Mouse (Mus musculus) kidney, adult 11 months (tissue): ENCODE results near the gene Gna11.

Experiments
- DNase-seq: peaks from one replicate; pipeline ENCODE4 v3.0.0; 2022

Gene Gna11

DNA sequence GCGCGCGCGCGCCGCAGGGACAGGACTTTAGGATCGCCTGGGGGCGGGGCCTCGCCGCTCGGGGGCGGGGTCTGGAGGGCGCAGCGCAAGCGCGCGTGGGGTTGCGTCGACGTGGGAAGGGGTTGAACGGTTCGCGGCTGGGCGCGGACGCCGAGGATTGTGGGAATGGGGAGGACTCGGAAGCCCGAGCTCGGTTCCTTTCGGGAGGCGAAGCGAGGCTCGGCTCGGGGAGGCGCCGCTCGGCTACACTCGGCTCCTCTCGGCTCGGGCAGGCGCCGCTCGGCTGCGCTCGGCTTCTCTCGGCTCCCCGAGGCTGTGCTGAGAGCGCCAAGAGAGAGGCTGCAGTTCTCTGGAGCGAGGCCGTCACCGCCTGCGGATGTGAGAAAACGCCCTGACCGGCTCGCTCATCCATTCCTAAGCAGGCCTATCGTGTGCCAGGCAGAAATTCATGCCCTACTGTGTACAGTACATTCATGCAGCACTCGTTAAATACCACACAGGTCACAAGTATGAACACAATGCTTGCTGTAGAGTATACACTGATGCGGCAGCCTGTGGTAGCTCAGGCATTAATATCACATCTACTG is at the start of gene Gna11:
Gna11 (minus strand) TSS at position 30 of the 587 bp plus-strand sequence.
- peak; percentile 99 for DNase-seq

DNA sequence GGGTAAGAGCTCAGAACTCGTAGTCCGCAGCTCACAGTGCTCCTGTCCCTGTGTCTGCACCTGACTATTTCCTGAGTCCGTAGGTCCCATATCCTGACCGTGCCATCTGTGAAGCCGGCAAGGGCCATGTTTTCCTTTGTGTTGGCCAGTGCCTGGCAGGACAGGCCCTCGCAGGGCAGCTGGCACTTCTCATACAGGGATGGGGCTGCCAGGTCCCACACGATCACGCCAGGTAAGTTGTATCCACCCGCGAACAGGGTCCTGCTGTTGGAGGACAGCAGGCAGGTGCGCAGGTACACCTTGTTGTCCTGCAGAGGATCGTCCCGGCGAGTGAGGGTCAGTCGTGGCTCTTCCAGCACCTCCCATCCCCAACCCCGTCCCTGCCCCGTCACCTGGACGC is 48.9 kb upstream of the Gna11 start:
- no peak for DNase-seq

GRCm38 (mm10) chr10:81593223-81593622 is 48.2 kb upstream of the Gna11 start:
- no peak for DNase-seq

GRCm38 (mm10) chr10:81592631-81593030 is 47.6 kb upstream of the Gna11 start:
- DNase-seq = no peak

DNA sequence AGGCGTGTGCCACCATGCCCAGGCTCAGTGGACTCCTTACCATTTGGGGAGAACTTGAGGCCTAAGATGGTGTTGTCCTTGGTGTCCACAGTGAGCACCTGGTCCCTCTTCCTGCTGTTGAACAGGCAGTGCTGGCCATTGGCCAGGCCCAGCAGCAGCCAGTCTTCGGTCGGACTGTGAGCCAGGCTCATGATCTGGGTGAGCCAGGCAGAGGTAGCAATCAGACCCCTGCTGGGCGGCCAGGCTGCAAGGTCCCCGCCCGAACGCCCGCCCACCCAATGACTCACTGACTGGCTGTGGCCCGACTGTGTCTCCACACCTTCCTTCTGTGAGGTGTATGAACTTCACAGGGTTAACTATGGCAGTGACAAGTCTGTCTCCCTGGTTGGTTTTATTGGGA is 46.9 kb upstream of the Gna11 start:
- no peak for DNase-seq

DNA sequence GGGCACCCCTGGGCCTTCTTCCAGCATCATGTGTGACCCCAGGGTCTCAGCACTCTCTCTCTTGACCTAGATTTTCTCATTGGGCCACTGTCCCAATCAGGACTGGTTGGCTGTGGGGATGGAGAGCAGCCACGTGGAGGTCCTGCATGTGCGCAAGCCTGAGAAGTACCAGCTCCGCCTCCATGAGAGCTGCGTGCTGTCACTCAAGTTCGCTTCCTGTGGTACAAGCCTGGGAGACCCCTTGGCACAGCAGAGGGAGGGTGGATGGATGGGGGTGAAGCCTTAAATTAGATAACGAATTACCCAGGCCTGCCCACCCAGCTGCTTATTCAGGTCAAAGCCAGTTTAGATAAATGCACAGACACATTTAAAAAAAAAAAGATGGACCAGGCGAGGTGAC is 43.7 kb upstream of the Gna11 start:
- DNase-seq = no peak

DNA sequence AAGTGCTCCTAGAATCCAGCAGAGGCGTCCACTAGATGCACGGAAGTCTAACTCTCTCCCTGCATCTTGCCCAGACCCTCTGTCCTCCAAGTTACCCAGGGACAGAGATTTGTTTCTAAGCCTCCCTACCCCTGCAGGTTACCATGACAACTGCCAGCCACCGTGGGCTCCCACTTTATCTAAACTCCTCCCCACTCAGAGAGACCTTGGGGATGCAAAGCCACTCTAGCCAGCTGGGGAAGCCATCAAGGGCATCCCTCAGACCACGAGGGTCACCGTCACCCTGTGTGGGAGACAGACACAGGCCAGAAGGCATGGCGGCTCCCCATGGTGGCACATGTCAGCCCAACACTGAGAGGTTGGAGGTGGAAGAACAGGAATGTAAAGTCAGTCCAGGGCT is 38.4 kb upstream of the Gna11 start:
- DNase-seq = no peak

DNA sequence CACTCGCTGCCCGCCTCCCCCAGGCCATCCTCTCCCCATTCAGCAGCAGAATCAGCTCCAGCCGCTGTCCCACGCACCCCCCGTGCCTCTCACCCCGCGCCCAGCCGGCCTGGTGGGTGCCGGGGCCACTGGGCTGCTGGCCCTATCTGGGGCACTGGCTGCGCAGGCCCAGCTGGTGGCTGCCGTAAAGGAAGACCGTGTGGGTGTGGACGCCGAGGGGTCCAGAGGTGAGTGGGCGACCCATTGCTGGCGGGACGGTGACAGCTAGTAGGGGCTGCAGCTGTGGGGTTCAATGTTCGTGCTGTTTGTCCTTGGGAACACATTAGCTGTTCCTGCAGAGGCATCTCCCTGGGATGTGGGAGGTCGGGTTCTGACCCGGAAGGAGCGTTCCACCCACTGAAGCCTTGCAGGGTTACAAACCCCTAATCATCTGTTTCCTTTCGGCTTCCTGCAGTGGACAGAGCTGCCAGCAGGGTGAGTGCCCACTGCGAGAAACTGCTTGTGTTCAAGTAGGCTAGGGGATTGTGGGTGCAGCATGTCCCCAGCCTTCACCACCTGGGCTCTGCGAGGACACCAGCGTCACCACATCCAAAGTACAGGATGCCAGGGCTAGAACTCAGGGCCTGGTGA is 35.6 kb upstream of the Gna11 start:
- peak; percentile 31 for DNase-seq

GRCm38 (mm10) chr10:81579967-81580366 is 35.0 kb upstream of the Gna11 start:
- no peak for DNase-seq

DNA sequence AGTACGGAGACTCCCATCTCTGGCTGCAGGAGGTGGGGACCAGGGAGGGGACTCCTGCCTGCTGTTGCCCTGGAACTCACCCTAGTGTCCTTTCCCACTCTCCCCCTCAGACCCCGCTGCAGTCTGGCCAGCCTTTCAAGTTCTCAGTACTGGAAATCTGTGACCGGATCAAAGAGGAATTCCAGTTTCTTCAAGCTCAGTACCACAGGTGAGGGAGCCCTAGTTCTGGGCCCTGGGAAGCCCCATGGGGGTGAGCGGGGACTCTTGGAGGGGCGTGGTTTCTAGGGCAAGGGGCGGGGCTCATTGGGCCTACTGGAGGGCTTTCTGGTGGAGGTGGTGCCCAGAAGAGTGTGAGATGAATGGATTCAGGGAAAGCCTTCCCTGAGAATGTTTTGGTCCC is 30.7 kb upstream of the Gna11 start:
- DNase-seq = peak; percentile 49

- DNase-seq = peak; percentile 45
These were observed 30.2 kb upstream of the Gna11 start for GRCm38 (mm10) chr10:81575208-81575631.

GRCm38 (mm10) chr10:81574081-81575056 is 29.4 kb upstream of the Gna11 start, which contains the start of gene Tle2:
Tle2 (plus strand) TSS chr10:81574561.
- DNase-seq = no peak

- no peak for DNase-seq
These were observed 28.0 kb upstream of the Gna11 start for GRCm38 (mm10) chr10:81572975-81573374.

DNA sequence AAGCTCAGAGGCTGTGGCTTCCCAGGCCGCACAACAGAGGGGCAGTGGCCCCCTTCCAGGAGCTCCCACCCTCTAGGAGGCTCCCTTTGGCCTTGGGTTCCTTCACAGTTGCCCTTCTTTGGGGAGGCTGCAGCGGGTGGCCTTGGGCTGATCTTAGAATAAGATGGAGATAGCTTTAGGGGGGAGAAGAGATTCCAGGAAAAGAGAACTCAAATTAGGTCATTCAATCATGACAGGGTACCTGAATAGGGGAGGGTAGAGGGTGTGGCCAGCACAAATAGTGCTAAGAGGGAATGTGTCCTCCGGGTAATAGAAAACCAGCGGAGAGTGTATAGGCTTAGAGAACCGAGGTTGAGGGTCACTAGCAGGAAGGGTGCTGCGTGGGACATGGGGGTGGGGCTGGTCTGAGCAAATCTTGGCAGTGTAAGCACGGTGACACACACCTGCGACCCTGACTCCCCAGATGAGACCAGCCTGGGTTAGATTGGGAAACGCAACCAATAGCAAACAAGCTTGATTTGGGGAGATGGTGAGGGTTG is 27.2 kb upstream of the Gna11 start:
- DNase-seq = peak; percentile 54

GRCm38 (mm10) chr10:81571501-81571876 is 26.5 kb upstream of the Gna11 start:
- DNase-seq = peak; percentile 100

DNA sequence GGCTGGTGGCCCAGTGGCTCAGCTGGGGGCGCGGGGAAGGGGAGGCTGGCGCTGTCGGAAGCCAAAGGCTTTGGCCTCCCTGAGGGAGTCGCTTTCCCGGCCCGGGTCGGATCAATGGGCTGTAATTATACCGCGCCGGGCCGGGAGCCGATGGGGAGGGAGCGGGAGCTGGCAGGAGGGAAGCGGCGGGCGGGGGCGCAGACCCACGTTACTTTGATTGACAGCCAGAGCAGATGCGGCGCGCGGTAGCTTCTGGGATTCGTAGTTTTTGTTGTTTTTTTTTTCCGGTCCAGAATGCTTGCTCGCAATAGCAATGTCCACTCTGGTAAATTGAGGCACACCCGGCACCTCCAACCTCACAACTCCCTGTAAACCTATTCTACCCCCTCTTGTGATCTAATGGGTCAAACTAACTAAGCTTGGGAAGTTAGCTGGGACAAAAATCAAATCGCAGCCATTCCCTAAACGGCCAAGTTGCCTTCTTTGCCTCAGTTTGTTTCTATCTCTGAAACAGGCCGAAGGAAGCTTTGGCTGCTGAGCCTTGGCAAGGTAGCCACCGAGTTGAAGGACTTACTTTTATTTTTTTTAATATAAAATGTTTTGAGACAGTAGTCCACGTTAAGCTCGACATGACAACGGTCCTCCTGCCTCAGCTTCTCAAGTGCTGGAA is 26.0 kb upstream of the Gna11 start:
- DNase-seq = peak; percentile 96

- DNase-seq = no peak
These were observed 25.3 kb upstream of the Gna11 start for GRCm38 (mm10) chr10:81570238-81570800.

GRCm38 (mm10) chr10:81569507-81570237 is 24.7 kb upstream of the Gna11 start:
- DNase-seq = peak; percentile 29

GRCm38 (mm10) chr10:81568381-81569191 is 23.6 kb upstream of the Gna11 start:
- peak; percentile 78 for DNase-seq
